Mouse (Mus musculus) adrenal gland, adult 2 months (tissue): ENCODE data around the gene Cipc. TPM values are rescaled to one million over a fixed set of nuclear protein-coding genes. Genes with fewer than 3 reads are reported as not detected.

Experiments
- DNase-seq: peaks from one replicate; pipeline ENCODE4 v3.0.0; 2021
- long read RNA-seq: library from polyadenylated mRNA; stranded (forward); transcript quantifications from one replicate; pipeline ENCODE4 v2.0.0, GENCODE M21; 2021
- polyA plus RNA-seq: library from polyadenylated mRNA; depleted of rRNA; stranded (reverse); fragments of >200 nt; gene quantifications from 2 replicates; pipeline ENCODE4 v1.2.3, GENCODE M21; 2012; rRNA removed
- total RNA-seq, 2 experiments: library from RNA; stranded (reverse); gene quantifications; 2 replicates each; pipeline ENCODE4 v1.2.3; 2021

Cipc gene
- 10 to 100 TPM; 17.9 to 29.3 TPM for total RNA-seq
- polyA plus RNA-seq, result 38.5 and 39.8 TPM in 2 replicates
- long read RNA-seq, full-length matches to known transcripts, result 14 of 18 reads
- long read RNA-seq, partial matches to known transcripts, result 0 of 18 reads
- long read RNA-seq, other reads (novel, unspliced or antisense), result 4 of 18 reads

DNA sequence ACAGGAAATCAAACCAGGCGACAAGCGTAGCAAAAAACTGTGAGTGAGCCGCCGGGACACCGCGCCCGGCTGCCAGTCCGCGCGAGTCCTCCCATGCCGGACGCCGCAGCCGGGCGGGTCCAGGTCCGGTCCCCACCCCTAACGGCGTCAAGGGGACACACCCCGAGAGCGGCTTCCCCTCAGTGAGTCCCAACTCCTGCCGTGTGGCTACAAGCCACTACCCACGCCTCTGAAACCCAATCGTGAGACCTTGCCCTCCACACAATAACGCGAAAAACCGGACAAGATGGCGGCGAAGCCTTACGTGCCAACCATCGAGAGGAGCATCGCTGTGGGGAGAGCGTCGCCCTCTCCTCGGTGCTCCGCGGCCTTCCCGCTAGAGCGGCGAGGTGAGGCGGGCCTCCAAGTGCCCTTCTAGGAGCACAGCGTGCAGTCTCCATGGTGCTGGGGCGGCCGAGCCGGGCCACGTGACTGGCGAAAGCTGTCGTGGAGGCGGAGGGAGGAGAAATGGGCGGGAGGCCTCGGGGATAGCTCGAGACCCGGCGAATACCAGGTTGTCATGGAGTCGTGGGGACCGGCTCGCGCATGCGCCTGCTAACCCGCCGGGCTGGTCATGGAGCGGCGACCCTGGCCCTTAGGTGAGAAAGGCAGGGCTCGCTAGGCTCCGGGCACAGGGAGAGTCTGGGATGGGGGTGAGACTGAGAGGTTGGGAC, at the start of gene Cipc:
TSS of gene Cipc (plus strand) at position 182 of the 713 bp plus-strand sequence.
- peak; percentile 99 for DNase-seq

DNA sequence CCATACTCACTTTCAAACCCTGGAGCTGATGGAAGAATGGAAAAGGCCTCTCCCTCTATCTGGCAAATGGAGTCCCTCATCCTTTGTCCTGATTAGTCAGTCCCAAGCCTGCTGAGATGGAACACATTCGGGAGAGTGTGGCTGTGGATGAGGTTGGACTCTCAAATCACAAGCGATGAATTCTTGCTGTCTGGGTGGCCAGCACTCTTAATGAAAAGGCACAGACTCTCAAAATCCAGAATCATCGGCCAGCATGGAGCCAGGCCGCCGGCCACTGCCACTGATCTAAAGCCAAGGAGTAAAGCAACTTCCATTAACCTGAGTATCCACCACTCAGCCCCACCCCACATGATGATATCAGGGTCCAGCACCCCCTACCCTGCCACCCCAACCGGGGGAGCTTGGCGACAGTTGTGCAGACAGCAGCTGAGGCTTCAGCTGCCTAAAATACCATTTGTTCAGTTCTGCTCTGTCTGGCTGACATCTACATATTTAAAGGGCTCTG, 49.0 kb upstream of the Cipc start:
- no peak for DNase-seq

DNA sequence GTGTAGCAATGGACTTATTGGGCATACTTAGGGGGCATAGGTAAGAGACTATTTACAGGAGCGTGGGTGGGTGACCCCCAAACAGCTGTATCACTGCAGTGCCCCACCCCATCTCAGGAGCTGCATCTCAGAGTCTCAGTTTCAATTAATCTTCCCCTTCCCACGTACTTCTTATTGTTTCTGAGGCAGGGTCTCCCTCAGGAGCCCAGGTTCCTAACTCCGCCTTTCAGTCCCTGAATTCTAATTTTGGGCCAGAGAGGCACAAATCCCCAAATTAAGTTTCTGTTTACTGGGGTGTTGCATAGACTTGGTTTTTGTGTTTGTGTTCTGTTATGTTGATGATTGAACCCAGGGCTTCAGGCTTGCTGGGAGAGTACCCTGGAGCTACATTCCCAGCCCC, 48.4 kb upstream of the Cipc start:
- no peak for DNase-seq

DNA sequence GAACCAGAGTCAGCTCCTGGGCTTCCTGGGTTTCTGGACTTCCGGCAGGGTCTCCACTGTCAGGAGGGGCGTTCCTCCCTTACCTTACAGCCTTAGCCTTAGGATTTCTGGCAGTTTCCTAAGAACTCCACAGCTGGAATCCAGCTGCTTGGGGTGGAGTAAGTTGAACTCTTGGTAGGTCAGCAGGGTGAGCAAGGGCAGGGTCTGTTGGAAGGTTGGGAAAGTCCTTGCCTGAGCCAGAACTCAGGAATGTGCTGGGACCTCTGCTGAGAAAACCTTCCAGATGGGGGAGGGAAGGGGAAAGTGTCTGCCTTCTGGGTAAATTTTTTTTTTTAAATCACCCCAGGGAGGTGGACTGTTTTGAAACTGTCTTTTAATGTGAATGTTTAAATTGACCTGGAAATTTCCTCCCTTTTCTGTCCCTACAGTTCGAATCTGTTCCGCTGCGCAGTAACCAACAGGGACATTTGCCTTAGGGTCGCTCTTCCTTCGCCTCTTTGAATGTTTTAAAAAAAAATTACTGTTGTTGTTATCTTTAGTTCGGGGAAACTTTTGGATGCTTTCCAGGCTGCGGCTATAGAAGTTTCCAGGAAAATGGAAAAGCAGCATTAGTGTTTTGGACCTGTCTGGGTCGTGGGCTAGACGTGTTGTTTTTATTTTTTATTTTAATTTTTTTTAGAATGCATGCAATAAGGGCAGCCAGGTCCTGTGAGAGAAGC, 47.2 kb upstream of the Cipc start:
- peak; percentile 67 for DNase-seq

DNA sequence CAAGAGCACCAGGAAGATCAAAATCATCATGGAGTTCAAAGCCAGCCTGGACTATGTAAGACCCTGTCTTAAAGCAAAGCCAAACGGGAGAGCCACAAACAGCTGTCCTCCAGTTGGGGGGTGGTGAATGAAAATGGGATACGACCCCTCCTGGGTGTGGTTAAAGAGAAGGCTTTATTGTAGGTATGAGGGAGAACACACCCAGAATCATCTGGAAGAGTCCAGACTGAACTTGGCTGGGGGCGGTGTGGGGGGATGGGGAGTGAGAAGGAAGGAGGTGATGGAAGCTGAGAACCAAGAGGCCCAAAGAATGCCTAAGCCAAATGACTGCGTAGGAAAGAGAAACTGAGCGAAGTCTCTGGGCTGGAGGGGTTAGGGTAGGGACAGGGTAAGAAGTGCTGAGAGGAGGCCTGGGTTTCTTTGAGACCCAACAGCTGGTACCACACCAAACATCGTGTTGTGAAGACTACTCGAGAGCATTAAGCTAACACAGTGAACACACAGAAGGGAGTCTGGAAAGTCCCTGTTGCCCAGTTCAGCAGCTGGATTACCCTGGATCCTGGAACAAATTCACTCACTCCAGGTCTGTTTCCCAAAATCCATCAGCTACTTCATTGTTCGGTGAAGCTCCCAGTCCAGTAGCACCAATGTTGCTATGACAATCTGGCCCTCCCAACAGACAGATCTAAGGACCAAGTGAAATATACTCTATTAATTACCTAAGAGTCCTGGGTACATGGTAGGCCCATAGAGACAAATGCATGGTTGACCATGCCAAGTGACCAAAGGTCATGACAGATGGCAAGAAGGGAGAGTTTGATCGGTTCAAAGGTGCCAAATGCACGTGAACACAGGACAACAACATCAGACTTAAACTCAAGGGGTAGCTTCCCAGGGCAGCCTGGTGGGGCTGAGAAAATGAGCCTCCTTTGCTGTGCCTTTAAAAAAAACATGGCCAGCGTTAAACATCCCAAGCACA, 42.7 kb upstream of the Cipc start:
- no peak for DNase-seq

DNA sequence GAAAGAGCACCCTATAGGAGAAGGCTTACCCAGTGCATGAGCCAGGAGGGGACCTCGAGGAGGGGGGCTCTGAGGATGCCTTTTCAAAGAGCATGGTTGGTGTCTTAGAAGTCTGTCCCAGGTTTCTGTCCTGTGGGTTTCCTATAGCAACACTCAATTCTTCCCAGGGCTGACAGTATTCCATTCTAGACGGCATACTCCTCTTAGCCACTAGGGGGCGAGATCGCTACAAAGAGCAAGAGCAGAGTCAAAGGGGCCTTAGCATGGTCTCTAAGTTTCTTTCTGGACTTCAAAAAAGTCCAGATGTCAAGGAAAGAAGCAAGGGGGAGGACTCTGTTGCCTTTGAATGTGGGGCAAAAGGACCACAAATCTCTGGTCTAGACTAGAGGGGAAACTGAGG, 41.6 kb upstream of the Cipc start:
- peak; percentile 60 for DNase-seq

DNA sequence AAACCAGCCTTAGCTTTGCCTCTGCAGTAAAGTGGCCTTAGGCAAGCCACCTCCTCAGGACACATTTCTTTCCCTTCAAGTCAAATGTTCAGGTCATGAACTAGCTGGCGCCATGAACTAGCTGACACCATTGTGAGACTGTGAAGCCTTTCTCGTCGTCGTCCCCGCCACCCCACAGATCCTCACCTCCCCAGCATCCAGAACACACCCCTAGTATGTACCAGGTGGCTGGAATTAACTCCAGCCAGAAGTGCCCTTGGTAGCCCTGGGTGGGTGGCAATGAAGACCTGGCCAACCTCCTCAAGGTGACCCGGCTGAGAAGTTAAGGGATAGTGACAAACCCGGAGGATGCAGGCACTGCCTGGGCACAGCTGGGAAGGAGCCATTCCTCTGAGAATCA, 41.0 kb upstream of the Cipc start:
- DNase-seq, result no peak

DNA sequence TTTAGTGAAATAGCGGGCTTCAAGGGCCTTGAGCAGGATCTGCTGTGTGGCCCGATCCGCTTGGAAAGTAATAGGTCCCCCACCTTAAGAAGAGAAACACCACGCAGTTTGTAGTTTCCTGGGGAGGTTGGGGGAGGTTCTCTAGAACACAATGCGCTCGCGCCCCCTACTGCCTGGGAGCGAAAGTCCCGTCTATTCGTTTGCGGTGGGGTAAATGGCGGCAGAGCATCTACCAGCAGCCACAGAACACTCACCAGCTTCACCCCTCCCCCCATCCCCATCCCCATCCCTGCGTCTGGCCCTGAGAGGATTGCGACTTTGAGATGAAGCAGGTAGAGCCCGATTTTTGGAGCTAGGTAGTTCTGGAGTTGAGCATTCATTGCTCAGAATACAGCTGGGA, 40.4 kb upstream of the Cipc start:
- peak; percentile 89 for DNase-seq

DNA sequence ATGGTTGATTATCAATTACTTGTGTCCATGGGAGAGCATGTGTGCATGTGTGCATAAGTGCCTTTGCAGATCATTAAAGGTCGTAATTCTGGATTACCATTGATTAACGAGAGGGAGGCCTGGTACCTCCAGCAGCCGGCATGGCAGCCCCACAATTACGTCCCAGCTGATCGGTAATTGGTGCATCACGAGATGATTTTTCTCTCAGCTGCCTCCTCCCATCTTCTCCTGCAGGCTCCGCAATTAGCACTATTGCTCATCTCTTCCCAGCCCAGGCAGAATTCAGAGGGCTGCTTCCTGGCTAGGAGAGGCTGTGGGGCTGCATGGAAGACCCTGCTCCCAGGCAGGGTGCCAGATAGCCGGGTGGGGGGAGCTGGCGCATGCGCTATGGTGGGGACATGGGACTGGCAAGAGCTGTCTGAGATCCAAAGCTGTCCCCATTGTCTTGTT, 35.3 kb upstream of the Cipc start:
- no peak for DNase-seq

DNA sequence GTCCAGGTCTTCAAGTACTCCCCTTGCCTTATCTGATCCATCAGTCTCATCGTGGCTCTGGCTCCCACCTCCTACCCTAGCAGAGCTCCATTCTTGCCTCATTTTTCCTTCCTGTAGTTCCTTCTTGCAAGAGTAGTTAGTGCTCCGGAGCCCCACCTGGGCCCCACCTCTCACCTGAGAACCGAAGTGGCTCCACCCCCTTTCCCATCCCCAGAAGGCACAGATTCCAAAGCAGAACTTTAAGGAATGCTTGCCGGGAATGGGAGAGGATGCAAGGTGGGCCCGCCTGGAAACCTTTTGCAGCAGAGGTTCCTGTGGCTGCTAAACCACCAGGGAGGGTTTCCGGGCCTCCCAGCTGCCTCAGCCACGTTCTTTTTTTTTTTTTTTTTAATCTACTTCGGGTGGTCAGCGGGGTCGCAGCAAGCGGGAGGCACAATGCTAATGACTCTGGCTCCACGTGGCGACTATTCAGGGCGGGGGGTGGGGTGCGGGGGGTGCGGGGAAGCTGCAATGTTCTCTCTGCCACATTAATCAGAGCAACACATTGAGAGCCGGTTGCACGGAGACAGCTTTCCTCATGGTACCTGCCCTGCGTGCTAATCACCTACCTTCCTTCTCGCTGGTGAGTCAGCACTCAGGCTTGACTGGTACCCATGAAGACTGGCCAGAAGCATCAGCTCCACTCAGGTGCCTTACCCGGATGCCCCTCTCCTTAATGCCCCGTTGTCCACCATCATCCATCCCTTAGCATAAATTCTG, 34.3 kb upstream of the Cipc start:
- no peak for DNase-seq

DNA sequence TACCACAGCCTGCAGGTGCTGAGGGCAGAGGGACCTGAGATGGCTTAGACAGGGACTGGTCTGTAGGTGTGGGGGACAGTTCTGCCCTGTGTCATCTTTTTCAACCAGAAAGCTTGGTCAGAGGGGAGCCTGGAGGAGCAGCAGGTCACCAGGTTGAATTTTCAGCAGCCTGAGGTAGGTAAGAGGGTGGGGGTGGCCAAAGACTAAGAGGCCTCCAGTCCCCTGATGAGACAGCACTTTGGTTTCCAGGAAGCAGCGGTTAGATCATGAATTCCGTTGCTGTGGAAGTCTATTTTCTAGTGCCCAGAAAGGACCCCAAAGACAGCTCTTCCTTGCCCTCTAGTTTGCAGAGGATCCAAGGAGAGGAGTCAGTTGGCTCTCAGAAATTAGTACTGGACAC, 32.5 kb upstream of the Cipc start:
- DNase-seq, result no peak

DNA sequence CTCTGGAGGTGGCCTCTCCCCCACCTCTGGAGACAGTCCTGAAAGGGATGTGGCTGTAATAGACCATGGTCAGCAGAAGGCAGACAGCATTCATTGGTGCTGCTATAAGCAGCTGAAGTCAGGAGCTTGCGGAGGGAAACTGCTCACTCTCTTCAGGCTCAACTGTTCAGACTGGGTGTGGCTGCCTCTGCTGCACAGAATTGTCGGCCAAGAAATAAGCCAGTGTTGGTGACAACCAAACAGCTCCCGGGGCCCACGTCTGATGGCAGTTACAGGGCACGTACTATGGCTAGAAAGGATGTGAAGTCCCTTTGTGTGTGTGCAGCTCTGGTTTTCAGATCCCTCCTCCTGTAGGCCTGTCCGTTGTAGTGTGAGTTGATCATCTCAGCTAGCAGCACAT, 32.1 kb upstream of the Cipc start:
- no peak for DNase-seq

DNA sequence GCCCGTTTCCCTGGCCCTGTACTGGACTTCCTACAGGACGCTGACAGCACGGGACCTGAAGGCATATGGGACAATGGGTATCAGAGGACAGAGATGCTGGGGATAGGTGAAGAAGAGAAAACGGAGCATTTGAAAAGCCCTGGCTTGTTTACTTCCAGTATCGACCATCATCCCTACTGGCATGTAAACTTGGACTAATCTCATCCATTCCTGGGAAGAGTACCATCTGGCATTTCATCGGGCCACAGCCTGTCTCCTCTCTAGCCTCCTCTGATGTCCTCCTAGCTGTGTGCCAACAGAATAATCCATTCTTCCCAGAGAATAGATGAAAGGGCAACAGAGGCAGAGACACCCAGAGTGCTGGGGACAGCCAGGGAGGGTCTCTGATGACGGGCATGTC, 31.2 kb upstream of the Cipc start:
- no peak for DNase-seq

DNA sequence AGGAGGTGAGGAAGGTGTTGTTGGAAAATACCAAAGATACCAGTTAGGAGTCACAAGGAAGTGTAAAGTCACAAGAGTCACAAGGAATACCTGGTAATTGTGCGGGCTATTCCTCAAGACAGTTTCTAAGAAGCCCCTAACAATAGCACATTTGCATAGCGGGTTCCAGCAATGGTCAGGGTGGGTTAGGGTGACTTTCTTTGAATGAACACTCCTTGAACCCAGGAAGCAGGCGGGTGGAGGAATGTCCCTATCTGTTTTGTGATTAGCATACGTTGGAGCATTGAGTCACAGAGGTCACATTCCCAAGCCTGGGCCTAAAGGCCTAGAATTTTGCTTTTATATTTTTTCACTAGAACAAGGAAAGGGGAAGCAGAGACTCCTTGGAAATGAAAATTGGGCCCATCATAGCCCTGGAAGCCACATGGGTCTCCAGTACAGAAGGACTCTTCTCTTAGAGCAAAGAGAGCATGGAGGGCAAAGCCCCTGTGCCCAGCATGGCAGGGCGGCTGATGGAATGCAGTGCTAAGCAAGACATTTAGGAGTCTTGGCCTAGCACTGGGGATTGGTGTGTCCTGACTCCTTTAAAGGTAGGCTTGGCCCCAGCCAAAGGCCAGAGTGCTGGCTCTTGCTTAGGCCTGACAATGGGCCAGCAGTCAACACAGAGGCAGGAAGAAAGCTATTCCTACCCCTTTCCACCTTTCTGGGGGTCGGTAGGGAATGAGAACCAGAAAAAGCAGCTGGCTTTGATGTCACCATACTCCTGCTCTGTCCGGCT, 29.9 kb upstream of the Cipc start:
- no peak for DNase-seq

DNA sequence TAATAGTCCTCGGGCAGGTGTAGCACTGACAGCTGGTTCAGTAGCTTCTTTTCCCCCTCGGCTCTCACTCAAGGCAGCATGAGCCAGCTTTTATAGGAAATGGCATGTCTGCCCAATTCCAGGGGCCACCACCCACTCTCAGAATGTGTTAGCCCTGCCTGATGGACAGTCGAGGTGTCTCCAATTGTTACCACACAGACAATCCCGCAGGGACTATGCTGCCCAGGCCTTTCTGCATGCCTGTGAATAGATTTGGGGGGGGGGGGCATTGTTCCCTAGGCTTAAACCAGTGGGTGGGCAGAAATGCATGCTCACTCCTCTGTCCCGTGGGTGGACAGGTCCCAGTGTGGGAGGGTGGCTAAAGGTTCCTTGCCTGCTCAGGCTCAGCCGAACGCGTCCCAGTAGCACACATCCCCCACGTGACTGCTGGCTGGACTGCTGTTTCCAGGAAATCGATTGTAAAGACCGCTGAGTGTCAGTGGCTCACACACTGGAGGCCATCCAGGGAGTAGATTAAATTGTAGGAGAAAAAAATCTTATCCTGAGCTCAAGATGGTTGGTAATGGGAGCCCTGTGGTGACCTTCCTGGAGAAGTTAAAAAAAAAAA, 28.4 kb upstream of the Cipc start:
- DNase-seq, result no peak

DNA sequence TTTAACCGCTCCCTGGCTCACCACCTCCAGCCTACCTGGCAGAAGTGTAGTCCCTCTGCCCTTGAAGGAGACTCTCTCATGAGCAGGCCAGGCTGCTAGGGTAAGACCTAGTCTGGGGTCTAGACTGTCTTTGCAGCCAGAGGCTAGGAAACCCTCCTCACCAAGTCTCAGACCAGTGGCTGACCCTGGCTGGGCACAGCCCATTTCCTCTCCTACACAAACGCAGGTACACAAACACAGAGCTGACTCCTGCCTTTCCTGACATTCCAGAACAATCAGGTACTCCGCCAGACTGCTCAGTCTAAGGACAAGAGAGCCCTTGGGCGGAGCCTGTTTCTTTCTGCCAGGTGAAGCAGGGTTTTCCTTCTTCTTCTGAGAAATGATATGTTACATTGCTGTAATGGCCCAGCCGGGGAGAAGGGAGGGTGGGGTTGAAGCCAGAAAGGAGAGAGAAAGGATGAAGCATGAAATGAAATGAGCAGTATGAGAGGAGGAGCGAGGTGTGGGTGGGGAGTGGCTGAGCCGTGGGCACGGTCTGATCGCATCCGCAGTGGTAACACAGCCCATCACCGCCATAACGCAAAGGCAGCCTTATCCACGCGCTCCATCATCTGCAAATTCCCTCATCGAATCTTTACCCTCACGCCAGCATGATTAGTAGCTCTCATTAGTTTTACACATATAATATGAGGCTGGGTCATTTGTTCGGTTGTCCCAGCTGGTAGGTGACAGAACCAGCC, 27.7 kb upstream of the Cipc start:
- DNase-seq, result no peak

DNA sequence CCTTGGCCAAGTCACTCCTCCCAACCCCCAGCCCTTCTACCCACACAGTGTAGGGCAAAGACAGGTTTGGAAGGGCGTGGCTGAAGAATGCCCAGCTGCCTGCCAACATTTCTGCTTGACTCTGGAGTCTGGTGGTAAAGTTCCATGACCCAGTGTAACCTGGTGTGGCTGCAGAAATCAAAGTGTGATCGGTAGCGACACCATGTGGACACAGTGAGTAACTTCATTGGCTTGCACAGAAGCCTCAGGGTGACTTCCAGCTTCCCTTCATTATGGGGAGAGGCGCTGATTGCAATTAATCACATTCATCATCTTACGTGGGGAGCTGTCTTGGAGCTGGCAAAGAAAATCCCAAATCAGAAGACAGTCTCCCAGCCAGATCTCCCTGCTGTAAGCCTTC, 23.0 kb upstream of the Cipc start:
- peak; percentile 80 for DNase-seq

DNA sequence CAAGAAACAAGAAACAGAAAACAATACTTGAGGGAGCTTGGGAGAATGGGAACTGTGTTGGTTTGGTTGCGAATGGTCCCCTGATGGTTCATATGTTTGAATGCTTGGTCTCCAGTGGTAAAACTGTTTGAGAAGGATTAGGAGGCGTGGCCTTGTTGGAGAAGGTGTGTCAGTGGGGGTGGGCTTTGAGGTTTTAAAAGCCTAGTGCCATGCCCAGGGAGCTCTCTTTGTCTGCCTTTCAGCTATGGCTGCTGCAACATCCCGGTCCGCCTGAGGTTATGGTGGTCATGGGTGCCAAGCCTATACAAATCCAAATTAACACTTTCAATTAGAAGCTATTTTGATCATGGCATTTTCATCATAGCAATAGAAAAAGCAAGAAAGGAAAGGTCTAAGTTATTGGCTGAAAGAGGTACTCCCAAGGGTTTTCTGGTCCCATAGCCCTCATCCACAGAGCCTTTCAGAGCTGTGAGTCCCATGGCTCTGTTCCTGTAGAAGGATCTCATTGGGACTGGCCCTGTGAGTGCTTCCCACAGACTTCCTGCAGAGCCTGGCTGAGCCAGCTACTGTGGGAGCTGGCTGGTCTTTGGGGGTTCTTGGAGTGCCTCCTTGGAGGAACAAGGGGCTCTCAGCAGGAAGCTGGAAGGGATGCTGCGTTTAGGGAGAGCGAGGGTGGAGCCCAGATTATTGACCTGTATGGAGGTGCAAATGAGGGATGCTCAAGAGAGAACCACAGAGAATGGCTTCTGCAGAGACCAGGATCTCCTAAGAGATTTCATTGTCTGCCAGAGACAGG, 15.7 kb upstream of the Cipc start:
- DNase-seq, result no peak
